Mouse (Mus musculus): Measurements from ENCODE around the gene Parp8.

DNA sequence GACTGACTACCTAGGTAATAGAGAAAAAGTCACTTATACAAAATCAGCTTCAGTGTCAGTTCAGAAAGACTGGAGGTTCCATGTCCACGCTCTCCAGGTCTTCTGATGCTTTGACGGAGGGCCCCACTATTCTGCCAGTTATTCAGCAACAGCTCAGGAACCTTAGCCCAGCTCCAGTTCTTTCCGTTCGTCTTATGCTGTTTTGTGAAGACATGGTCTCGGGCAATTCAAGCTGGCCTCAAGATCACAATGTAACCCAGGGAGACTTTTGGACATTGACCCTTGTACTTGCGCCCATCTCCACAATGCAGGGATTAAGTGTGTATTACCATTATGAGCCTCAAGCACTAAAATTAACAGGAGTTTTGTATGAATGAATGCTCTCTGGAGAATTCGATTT lies 84.6 kb downstream of the Parp8 start:
- TF ChIP-seq ZC3H11A (IDR thresholded peaks at IDR 0.05; ENCODE audit: borderline replicate concordance, low read depth, low read length) (no peak), HCFC1 (IDR thresholded peaks at IDR 0.05; ENCODE audit: borderline replicate concordance, insufficient read depth, low read length) (no peak), MAFK (IDR thresholded peaks at IDR 0.05; ENCODE audit: insufficient read depth, low read depth, low read length) (no peak)

Data from ES-E14 (cell line).